Comparison of ENCODE assay signal across 10 mouse cellular contexts in the genomic region with DNA sequence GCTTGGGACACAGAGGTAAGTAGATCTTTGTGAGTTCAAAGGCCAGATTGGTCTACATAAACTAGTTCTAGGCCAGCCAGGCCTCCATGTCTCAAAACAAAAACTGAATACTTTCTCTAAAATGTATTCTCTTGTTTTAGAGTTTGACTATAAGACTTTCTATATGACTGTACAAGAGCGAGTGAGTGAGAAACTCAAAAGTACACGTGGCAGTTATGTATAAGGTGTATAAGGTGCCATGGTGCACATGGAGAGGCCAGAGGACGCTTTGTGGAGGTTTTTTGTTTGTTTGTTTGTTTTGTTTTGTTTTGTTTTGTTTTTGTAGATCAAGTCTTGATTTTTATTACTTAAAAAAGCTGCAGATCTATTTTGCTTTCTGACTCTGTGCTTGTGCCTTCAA.
"Had no signal": no experiment of that assay in that cellular context is flagged by ENCODE, and none has a peak within 500 bp of the region (broad histone marks: within the 10 kb centered on the region; RNA-seq: fewer than 3 reads in every experiment).

No protein-coding gene starts in this region.

- DNase-seq: lung, adult 18-20 months; lung, embryonic 14.5 days; lung, postnatal 14 days; lung, postnatal 36 days; right cerebral cortex, postnatal 14 days; thymus, adult 2 months; thymus, postnatal 25 days; thymus, postnatal 4 days had no signal

- ATAC-seq: midbrain, embryonic 13.5 days; midbrain, embryonic 15.5 days had no signal
